Mouse (Mus musculus) inflammation-experienced regulatory T-cells, adult 6 months (primary cell): ENCODE measurements at regions not wholly inside any gene's neighbourhood (a gene's known extent, or its start where the extent isn't known, plus 50 kb on each side); places are given as distances from the start of the nearest gene placed in this dataset.

Experiments
- ATAC-seq: one replicate; pipeline ENCODE4 v1.8.0; 2017

GRCm38 (mm10) chr1:154086145-154086544 lies 114.8 kb upstream of the Zfp648 start:
- ATAC-seq: no peak

DNA sequence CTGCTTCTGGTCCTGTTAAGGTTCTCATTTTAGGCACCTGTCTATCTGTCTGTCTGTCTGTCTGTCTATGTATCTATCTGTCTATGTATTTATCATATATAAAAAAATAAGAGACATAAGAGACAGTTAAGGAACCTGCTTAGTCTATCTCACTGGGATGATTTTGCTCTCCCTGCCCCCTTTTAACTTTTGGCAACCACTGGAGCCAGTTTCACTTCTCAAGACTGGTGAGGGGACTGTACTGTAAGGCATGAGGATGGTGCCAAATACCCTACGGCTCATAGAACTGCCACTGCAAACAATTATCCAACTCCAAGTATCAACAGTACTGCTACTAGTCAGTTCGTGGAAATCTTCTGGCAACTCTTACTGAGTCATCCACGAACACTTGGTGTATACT lies 111.2 kb upstream of the Zfp648 start:
- no peak for ATAC-seq

- ATAC-seq: no peak
These were observed 110.2 kb upstream of the Zfp648 start for GRCm38 (mm10) chr1:154090521-154091490.

DNA sequence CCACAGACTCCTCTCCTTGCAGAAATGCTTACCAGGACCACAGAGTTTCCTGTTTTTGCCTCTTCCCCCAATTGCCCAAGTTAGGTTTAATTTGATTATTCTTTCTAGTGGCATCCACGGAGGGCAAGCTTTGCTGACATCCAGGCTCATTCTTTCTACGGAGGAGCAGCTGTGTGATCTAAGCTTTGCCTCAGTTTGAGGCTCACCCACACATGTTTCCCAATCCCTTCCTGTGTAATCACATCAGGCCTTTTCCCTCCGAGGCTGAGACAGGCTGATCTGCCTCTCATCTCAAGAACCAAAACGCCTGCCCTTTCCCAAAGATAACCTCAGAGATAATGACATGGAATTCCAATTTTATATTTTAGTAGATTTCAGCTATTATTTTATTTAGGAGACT lies 107.4 kb upstream of the Zfp648 start:
- ATAC-seq: no peak

DNA sequence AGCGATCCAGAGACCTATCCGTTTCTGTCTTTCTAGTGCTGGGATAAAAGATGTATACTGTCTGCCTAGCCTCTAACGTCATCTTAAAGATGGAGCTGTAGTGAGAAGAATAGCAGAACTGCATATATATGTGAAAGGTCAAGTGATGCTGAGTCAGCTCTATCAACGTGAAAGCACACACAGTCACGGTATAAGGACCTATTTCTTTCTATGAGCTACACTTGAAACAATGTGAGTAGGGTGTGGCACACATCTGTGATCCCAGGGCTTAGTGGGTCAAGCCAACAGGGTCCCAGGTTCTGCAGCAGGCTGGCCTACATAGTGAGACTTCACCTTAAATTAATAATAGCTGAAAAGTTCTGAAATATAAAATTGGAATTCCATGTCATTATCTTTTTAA lies 106.6 kb upstream of the Zfp648 start:
- no peak for ATAC-seq

DNA sequence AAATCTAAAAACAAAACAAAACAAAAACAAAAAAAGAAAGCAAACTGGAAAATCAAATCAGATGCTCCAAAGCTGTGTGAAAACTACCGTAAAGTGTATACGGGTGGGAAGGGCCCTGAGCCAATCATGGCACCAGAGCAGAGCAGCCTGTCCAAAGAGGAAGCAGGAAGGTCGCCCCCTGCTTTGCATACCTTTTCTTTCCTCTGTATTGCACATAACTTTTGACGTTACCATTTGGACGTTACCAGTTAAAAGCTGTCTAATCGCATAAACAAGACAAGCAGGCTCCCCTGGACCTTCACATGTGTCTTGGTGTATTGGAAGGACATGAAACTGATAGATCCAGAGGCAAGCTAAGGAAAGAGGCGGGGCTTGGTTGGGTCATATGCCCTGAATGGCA lies 104.9 kb upstream of the Zfp648 start:
- ATAC-seq: no peak

DNA sequence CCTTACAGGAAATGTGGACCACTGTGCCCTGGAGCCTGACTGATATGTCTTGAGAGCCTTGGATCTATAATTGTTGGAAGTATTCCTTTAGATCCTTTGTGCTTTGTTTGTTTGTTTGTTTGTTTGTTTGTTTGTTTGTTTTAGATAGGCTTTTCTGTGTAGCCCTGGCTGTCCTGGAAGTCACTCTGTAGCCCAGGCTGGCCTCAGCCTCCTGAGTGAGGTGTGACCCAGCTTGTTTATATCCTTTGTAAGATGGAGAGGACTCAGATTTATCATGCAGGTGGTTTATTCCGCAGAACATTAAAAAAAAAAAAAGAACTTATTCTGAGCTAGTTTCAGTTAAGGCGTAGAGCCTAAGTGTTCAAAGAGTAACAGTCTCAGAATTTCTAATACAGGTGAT lies 104.1 kb upstream of the Zfp648 start:
- no peak for ATAC-seq

- no peak for ATAC-seq
These were observed 103.3 kb upstream of the Zfp648 start for GRCm38 (mm10) chr1:154097656-154098055.

DNA sequence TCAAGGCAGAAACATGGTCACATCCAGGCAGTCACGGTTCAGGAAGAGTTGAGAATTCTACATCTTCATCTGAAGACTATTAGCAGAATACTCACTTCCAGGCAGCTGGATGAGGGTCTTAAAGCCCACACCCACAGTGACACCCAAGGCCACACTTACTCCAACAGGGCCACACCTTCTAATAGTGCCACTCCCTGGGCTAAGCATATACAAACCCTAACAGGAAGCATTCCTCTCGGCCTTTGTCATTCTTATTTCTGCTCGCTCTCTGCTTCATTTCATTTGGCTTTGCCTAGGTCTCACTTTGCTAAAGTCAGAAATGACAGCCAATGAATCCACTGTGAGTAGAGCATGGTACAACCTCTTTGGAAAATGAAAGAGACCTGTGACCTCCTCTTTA lies 100.4 kb upstream of the Zfp648 start:
- ATAC-seq: no peak

DNA sequence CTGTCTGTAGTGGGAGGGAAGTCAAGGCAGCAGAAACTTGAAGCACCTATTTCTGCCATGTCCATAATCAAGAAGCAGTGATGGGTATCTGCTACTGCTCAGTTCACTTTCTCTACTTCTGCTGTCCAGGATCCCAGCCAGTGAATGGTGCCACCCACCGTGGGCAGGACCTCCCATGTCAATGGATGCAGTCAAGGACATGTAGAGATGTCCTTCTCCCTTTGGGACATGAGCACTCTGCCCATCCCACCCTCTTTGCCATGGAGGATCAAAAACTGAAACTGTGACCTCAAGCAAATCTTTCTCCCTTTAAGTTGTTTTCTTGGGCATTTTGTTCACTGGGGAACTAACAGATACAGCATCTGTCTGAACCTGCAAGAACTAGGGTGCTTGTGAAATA lies 99.6 kb upstream of the Zfp648 start:
- no peak for ATAC-seq

DNA sequence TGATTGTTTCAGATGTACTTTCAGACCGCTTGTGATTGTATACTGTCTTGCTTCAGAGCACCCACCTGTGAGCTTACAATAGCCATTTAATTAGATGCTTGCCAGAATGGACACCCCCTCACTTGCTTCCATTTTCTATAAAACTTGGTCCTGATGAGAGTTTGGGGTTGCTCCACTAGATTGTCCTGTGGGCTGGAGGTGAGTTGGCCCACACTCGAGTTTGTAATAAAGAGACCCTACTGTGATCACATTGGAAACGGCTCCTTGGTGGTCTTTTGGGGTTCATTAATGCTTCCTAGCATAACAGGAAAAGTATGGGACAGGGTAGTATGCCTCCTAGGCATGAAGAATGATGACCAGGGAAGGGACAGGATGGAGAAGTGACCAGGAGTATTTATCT lies 98.8 kb upstream of the Zfp648 start:
- no peak for ATAC-seq

GRCm38 (mm10) chr1:154102871-154103596 lies 98.0 kb upstream of the Zfp648 start:
- ATAC-seq: no peak

DNA sequence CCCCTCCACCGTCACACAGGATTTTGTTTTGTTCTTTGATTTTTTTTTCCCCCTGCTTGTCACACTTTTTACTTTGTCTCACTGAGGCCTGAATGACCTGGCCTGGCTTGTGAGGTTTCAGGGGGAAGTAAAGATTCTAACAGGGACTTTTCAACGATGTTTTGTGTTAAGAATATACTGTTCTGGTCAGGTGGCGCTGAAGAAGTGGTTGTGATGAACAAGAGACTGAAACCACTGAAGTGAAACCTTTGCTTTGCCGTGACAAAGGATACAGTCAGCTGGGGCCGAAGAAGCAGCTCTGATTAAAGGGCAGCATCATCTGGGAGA lies 97.4 kb upstream of the Zfp648 start:
- no peak for ATAC-seq

DNA sequence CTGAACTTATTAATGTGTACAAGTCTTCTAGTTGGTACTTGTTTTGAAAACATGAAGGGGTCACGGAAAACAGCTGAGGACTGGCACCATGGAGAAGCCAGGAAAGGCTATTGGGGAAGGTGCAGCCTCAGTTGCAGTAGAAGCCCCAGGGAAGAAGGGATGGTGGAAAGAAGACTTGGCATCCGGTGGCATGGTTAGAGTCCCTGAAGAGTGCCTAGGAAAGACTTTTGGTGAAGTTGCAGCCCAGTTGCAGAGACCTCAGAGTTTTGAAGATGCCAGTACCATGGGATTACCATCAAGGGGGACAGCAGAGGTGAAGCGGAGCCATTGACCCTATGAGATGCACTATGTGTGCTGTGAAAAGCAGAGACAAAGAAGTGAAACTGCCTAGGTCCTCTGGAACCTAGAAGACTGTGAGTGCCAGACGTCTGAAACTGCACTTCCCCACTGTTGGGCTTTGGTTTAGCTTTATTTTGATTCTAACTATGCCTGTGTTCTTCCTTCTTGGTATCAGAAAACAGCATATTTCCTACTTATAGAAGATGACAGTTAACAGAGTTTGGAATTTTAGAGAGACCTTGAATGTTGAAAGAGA lies 96.9 kb upstream of the Zfp648 start:
- no peak for ATAC-seq

DNA sequence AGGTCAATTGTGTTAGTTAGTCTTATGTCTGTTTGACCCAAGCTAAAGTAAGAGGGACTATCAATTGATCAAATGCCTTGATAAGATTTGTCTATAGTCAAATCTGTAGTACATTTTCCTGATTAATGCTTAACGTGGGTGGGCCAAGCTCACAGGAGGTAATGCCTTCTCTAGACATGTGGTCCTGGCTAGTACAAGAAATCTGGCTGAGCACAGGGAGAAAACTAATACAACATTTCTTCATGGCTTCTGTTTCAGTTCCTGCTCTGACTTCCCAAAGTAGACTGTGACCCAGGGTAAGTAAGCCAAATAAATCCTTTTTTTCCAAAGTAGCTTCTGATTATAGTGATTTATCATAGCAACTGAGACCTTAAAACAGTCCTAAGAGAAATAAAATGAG lies 96.2 kb upstream of the Zfp648 start:
- no peak for ATAC-seq

DNA sequence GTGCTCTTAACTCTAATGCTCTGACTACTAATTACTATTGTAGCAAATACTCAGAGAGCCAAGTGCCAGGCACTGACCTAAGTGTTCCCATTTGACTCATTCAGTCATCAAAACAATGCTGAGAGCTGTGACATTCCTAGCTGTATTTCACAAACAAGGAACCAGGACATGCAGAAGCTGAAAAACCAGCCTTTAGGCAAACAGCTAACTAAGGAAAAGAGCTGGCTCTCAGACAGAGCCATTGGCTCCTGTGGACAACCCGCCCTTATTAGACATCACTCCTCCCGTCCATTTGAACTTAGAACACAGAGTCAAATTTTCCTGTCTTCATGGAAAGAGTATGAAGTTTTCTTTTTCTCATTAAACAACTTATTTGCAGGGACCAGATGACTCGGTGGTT lies 88.5 kb upstream of the Zfp648 start:
- no peak for ATAC-seq

GRCm38 (mm10) chr1:154113291-154114050 lies 87.5 kb upstream of the Zfp648 start:
- no peak for ATAC-seq

DNA sequence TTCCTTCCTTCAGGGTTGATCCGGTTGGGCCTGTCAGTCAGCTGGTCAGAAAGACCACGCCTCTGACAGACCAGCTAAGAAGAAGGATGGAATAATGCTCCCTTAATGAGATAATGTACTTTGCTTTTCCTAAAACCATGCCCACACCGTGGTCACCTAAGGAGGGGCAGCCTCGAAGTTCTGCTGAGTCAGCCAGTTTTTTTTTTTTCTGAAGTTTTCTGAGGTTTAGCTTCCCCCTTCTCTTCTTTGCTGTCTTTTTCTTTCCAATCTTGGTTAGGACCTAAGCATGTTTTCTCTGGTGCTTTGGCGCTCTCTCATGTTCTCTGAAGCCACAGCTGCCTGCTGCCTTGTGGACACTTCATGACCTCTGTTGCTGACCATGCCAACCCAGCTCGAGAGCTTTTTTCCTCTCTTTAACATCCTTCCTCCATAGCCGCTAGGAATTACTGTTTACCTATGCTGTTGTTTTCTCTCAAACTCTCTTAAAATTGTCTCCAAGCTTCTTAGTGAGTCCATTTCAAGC lies 84.7 kb upstream of the Zfp648 start:
- ATAC-seq: no peak

- no peak for ATAC-seq
These were observed 83.7 kb upstream of the Zfp648 start for GRCm38 (mm10) chr1:154117346-154117687.

GRCm38 (mm10) chr1:154117688-154118373 lies 83.2 kb upstream of the Zfp648 start:
- ATAC-seq: peak; percentile 28

DNA sequence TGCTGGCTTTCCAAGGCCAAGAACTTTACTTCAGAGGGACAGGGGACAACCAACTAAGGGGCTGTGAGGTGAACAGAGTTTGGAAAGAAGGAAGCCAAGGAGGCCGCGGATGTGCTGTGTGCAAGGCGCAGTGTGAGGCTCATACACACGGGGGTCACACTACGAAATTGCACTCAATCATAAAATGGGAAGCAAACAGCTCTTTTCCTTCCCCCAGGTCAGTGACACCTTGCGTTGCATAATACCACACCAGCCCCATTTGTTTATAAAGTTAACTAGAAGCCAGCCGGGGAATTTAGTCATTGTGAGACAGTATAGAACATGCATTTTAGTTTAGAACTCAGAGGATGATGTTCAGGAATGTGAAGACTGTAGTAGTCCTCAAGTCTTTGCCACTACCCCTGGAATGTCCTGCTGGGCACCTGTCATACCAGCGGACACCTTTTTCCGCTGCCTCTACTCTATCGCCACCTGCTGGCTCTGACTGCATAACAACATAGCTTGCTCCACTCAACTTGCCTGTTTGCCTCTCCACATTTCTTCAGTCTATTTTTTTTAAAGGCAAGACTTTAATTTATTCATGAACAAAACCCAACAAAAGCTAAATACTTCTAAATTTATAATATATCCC lies 82.5 kb upstream of the Zfp648 start:
- peak; percentile 58 for ATAC-seq

DNA sequence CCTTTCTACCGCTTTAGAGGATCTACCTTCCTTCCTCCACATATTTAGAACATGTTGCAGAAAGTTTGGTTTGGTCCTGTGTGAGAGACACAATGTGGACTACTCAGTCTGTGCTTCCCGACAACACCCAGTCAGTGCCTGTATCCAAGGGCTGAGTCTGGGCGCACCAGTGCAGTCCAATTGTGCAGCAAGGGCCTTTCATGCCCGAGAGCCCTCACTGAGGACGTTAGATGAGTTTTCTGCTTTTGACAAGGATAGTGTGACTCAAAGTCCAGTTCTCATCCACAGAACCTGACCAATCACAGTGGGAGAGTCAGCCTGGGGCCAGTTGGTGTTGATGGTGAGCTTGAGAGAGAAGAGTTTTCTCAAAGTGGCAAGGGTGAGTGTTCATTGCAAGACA lies 81.4 kb upstream of the Zfp648 start:
- ATAC-seq: no peak
